Mouse (Mus musculus) liver, embryonic 14.5 days (tissue): ENCODE measurements around the gene Il4. TPM values are rescaled to one million over a fixed set of nuclear protein-coding genes. Genes with fewer than 3 reads are reported as not detected.

Experiments used
- ATAC-seq: fragments of 200-750 bp; cut with Nextera tagmentation; 2 replicates; pipeline ENCODE4 v1.8.0; 2017; ENCODE audit warnings: moderate number of reproducible peaks, mild to moderate bottlenecking, moderate library complexity; ENCODE audit not compliant: insufficient read depth
- DNase-seq, 3 experiments: peaks; one replicate each; pipeline ENCODE4 v3.0.0-alpha.2; 2012 to 2013; ENCODE audit warnings: low read depth in 3 of 3, low spot score in 3 of 3
- H3K27ac ChIP-seq: fragments of 300-500 bp; sonication (generic); 2 replicates; pipeline ENCODE4 v1.5.1; 2014; ENCODE audit warnings: moderate library complexity, mild to moderate bottlenecking, control low read depth, inconsistent platforms
- H3K27me3 ChIP-seq: fragments of 300-500 bp; sonication (generic); 2 replicates; pipeline ENCODE4 v1.6.1; 2014; ENCODE audit warnings: mild to moderate bottlenecking, low read length, moderate library complexity; ENCODE audit not compliant: control insufficient read depth, insufficient read depth
- H3K36me3 ChIP-seq: fragments of 300-500 bp; sonication (generic); replicated peaks from 2 replicates; pipeline ENCODE4 v1.6.1; 2014; ENCODE audit warnings: low read depth; ENCODE audit not compliant: control insufficient read depth, insufficient read depth
- H3K4me1 ChIP-seq, 2 experiments: fragments of 200-500 bp in 1 of 2; fragments of 300-500 bp in 1 of 2; sonication (generic) in 1 of 2; replicated peaks; 2 replicates each; pipeline ENCODE4 v1.6.1; 2012 to 2014; ENCODE audit warnings: antibody characterized with exemption in 1 of 2, inconsistent platforms in 1 of 2, low read length in 1 of 2; ENCODE audit not compliant: control insufficient read depth in 2 of 2, insufficient read depth in 2 of 2
- H3K4me2 ChIP-seq: fragments of 300-500 bp; sonication (generic); 2 replicates; pipeline ENCODE4 v1.6.1; 2014; ENCODE audit warnings: low read depth, mild to moderate bottlenecking, control low read depth, moderate library complexity
- H3K4me3 ChIP-seq, 2 experiments: fragments of 200-500 bp in 1 of 2; fragments of 300-500 bp in 1 of 2; sonication (generic) in 1 of 2; 2 replicates each; pipeline ENCODE4 v1.5.1; 2012 to 2014; ENCODE audit warnings: low read depth in 2 of 2, low read length in 2 of 2, mild to moderate bottlenecking in 2 of 2, control low read depth in 1 of 2, inconsistent platforms in 1 of 2, moderate library complexity in 1 of 2; ENCODE audit not compliant: insufficient read depth in 1 of 2
- H3K9ac ChIP-seq: fragments of 300-500 bp; sonication (generic); replicated peaks from 2 replicates; pipeline ENCODE4 v1.6.1; 2014; ENCODE audit warnings: mild to moderate bottlenecking, control low read depth, moderate library complexity
- H3K9me3 ChIP-seq: fragments of 300-500 bp; sonication (generic); 2 replicates; pipeline ENCODE4 v1.6.1; 2016; ENCODE audit warnings: low read length, mixed read lengths; ENCODE audit not compliant: control insufficient read depth
- CTCF ChIP-seq: IDR thresholded peaks from 2 replicates; pipeline ENCODE4 v1.5.1; 2016; ENCODE audit warnings: antibody characterized with exemption, low read depth, control low read depth
- EP300 ChIP-seq: IDR thresholded peaks from 2 replicates; pipeline ENCODE4 v1.6.1; 2016; ENCODE audit warnings: antibody characterized with exemption, low read depth
- WGBS: fragments of 180-500 bp; shearing (Covaris S2); extraction: QIAGEN DNeasy Blood & Tissue Kit; methylation state at CpG from one replicate; pipeline ENCODE4 v1.1.7; 2014; ENCODE audit not compliant: insufficient replicate concordance; 5-methylcytosine and 5-hydroxymethylcytosine counted together
- polyA plus RNA-seq, 2 experiments: library from polyadenylated mRNA; depleted of rRNA in 1 of 2; stranded (reverse) in 1 of 2; unstranded in 1 of 2; fragments of >200 nt; fragmentation: Nextera tagmentation in 1 of 2; extraction: Ambion mirVana in 1 of 2; gene quantifications; 2 replicates each; pipeline versions ENCODE4 v1.2.1 to v1.2.3; 2012 to 2014

Il4 gene
- polyA plus RNA-seq, 2 experiments, result 0.26 to 0.61 TPM

GRCm38 (mm10) chr11:53656558-53657202, 38.2 kb upstream of the Il4 start:
- TF ChIP-seq EP300, result no peak
- TF ChIP-seq CTCF, result no peak
- Histone ChIP-seq H3K4me1 (peaks cover 21 to 30% of the 10 kb centered on the region in 2 experiments), H3K4me3 (peak overlapping the region in 1 of 2 experiments; percentile 7; a peak in 2 of 4 replicates), H3K27ac (peak overlapping the region; percentile 62), H3K4me2 (peak overlapping the region; percentile 60), H3K27me3 (no peaks in the 10 kb centered on the region), H3K9me3 (no peaks in the 10 kb centered on the region), H3K9ac (peak overlapping the region; percentile 34), H3K36me3 (peaks cover 17% of the 10 kb centered on the region)
- ATAC-seq, result peak; percentile 64
- WGBS, result 32% methylated on average over 9 of the region's 9 CpGs
- peak; percentile 51 to 64 (median 57) for DNase-seq

DNA sequence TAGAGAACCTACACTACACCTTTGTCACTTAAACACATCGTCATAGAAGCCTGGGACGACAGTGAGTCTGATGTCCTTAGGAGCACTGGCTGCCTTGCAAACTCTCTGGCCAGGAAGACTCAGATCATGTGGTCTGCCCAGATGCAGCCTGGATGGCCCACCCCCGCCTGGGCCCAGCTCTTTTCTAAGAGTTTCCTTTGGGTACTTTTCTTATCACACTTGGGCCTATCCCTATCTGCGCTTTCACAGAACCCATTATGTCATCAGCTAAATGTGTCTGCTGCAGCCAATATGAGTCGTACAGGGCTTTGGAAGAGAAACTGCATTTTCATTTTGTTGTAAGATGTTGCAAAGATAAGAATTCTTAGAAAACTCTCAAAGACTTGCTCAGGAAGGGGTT, 36.6 kb upstream of the Il4 start:
- H3K9ac ChIP-seq, result no peak overlapping the region
- TF ChIP-seq EP300 (peak; percentile 55), CTCF (no peak)
- DNase-seq (peak; percentile 57 to 77 (median 65)), ATAC-seq (peak; percentile 81)
- peaks cover 28% of the 10 kb centered on the region for H3K36me3 ChIP-seq
- peak overlapping the region; percentile 36 for H3K4me2 ChIP-seq
- H3K4me1 ChIP-seq, result peaks cover 21 to 32% of the 10 kb centered on the region in 2 experiments
- H3K4me3 ChIP-seq, result no peak overlapping the region
- 13% methylated on average over 5 of the region's 5 CpGs for WGBS
- H3K9me3 ChIP-seq, result no peaks in the 10 kb centered on the region
- H3K27ac ChIP-seq, result peak overlapping the region; percentile 51
- no peaks in the 10 kb centered on the region for H3K27me3 ChIP-seq

GRCm38 (mm10) chr11:53652427-53652826, 34.0 kb upstream of the Il4 start:
- Histone ChIP-seq H3K4me2 (no peak overlapping the region), H3K9me3 (no peaks in the 10 kb centered on the region), H3K4me3 (no peak overlapping the region), H3K9ac (no peak overlapping the region), H3K27ac (no peak overlapping the region), H3K4me1 (peaks cover 14 to 25% of the 10 kb centered on the region in 2 experiments), H3K36me3 (peaks cover 33% of the 10 kb centered on the region), H3K27me3 (no peaks in the 10 kb centered on the region)
- TF ChIP-seq CTCF (no peak), EP300 (no peak)
- DNase-seq (no peak), ATAC-seq (no peak)
- 76% methylated on average over 2 of the region's 2 CpGs for whole genome bisulfite sequencing

DNA sequence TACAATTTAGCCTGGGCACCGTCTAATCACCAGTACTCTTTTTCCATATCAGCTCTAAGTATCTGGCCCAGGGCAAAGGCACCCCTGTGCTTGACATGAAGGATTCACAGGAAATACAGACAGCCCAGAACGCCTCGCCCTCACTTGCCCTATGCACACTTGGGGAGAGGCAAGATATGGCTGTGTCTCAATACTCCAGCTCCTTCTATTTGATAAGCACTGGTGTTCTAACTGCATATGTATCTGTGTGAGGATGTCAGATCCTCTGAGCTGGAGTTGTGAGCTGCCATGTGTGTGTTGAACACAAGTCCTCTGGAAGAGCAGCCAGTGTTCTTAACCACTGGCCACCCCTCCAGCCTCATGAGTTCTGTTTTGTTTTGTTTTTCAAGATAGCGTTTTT, 33.0 kb upstream of the Il4 start:
- peaks cover 10 to 16% of the 10 kb centered on the region in 2 experiments for H3K4me1 ChIP-seq
- no peak for ATAC-seq

GRCm38 (mm10) chr11:53644017-53644416, 25.5 kb upstream of the Il4 start:
- no peak for DNase-seq
- no peak overlapping the region for H3K4me3 ChIP-seq
- no peak overlapping the region for H3K4me2 ChIP-seq
- H3K9ac ChIP-seq, result no peak overlapping the region
- ATAC-seq, result no peak
- 67% methylated on average over 5 of the region's 5 CpGs for WGBS
- no peaks in the 10 kb centered on the region for H3K27me3 ChIP-seq
- no peaks in the 10 kb centered on the region for H3K36me3 ChIP-seq
- H3K4me1 ChIP-seq, result peaks cover 0 to 5% of the 10 kb centered on the region in 2 experiments; a peak in 2 of 4 replicates
- TF ChIP-seq CTCF (no peak), EP300 (no peak)
- no peaks in the 10 kb centered on the region for H3K9me3 ChIP-seq
- no peak overlapping the region for H3K27ac ChIP-seq

More for the DNA sequence above, 33.0 kb upstream of the Il4 start:
- no peak for DNase-seq
- Histone ChIP-seq H3K4me3 (no peak overlapping the region), H3K9ac (no peak overlapping the region), H3K27ac (no peak overlapping the region), H3K36me3 (peaks cover 33% of the 10 kb centered on the region), H3K27me3 (no peaks in the 10 kb centered on the region), H3K9me3 (no peaks in the 10 kb centered on the region), H3K4me2 (no peak overlapping the region)
- 52% methylated on average over 4 of the region's 4 CpGs for WGBS
- no peak for TF ChIP-seq CTCF
